Mouse (Mus musculus) hindbrain, embryonic 16.5 days (tissue): Measurements from ENCODE around the gene Lrrc47. TPM values are rescaled to one million over a fixed set of nuclear protein-coding genes. Genes with fewer than 3 reads are reported as not detected.
A peak's percentile ranks its signal among the peaks of the same experiment; 100 is the strongest.

ENCODE experiments used
- ATAC-seq: fragments of 200-750 bp; cut with Nextera tagmentation; 2 replicates; pipeline ENCODE4 v1.8.0; 2017; ENCODE audit warnings: moderate TSS enrichment, moderate library complexity
- H3K27ac ChIP-seq: fragments of 300-500 bp; sonication (generic); 2 replicates; pipeline ENCODE4 v1.5.1; 2014; ENCODE audit warnings: low read depth, mild to moderate bottlenecking, control low read depth, low read length, moderate library complexity
- H3K27me3 ChIP-seq: fragments of 300-500 bp; sonication (generic); replicated peaks from 2 replicates; pipeline ENCODE4 v1.6.1; 2014; ENCODE audit warnings: low read length; ENCODE audit not compliant: control insufficient read depth, insufficient read depth
- H3K36me3 ChIP-seq: fragments of 300-500 bp; sonication (generic); 2 replicates; pipeline ENCODE4 v1.6.1; 2014; ENCODE audit warnings: mild to moderate bottlenecking, low read length, moderate library complexity, mixed read lengths; ENCODE audit not compliant: control insufficient read depth, insufficient read depth
- H3K4me1 ChIP-seq: fragments of 300-500 bp; sonication (generic); 2 replicates; pipeline ENCODE4 v1.6.1; 2014; ENCODE audit warnings: low read depth, low read length; ENCODE audit not compliant: control insufficient read depth, insufficient read depth
- H3K4me2 ChIP-seq: fragments of 300-500 bp; sonication (generic); 2 replicates; pipeline ENCODE4 v1.6.1; 2014; ENCODE audit warnings: mild to moderate bottlenecking, low read length, control low read depth, moderate library complexity
- H3K4me3 ChIP-seq: fragments of 300-500 bp; sonication (generic); 2 replicates; pipeline ENCODE4 v1.5.1; 2014; ENCODE audit warnings: mild to moderate bottlenecking, low read length, control low read depth, moderate library complexity
- H3K9ac ChIP-seq: fragments of 300-500 bp; sonication (generic); 2 replicates; pipeline ENCODE4 v1.6.1; 2014; ENCODE audit warnings: low read depth, mild to moderate bottlenecking, control low read depth, low read length, moderate library complexity
- H3K9me3 ChIP-seq: fragments of 300-500 bp; sonication (generic); 2 replicates; pipeline ENCODE4 v1.6.1; 2014; ENCODE audit warnings: mild to moderate bottlenecking, low read length, moderate library complexity; ENCODE audit not compliant: control insufficient read depth
- WGBS: fragments of 180-500 bp; shearing (Covaris S2); extraction: QIAGEN DNeasy Blood & Tissue Kit; methylation state at CpG from one replicate; pipeline ENCODE4 v1.1.7; 2014; 5-methylcytosine and 5-hydroxymethylcytosine counted together
- polyA plus RNA-seq: library from polyadenylated mRNA; unstranded; fragments of >200 nt; fragmentation: Nextera tagmentation; extraction: Ambion mirVana; gene quantifications from 2 replicates; pipeline ENCODE4 v1.2.1, GENCODE M21; 2015

Lrrc47 gene
- polyA plus RNA-seq, 1 experiment from 2014 or later: 12.8 TPM

DNA sequence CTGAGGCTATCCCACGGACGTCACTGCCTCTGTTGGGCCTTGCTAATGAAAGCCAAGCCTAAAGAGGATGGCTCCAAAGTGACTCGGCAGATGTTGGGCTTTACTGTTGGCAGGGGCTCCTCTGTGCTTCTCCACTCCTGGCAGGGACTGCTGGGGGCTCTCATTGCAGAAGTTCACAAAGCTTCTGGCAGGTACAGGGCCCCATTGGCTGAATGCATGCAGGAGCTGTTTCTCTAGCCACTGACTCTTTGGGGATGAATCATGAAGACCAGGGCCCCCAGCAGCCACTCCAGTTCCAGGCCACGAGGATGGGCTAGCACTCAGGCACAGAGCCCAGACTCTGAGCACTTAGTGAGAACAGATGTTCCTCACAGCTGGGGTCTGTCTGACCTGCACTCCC is 46.2 kb downstream of the Lrrc47 start:
- Histone ChIP-seq H3K4me1 (no peaks in the 10 kb centered on the region), H3K4me2 (no peak overlapping the region), H3K4me3 (no peak overlapping the region), H3K27ac (no peak overlapping the region), H3K36me3 (no peaks in the 10 kb centered on the region), H3K9me3 (no peaks in the 10 kb centered on the region), H3K9ac (no peak overlapping the region), H3K27me3 (no peaks in the 10 kb centered on the region; the same call in 1 of the 2 replicates)
- 62% methylated on average over 4 of the region's 4 CpGs for WGBS
- no peak for ATAC-seq

DNA sequence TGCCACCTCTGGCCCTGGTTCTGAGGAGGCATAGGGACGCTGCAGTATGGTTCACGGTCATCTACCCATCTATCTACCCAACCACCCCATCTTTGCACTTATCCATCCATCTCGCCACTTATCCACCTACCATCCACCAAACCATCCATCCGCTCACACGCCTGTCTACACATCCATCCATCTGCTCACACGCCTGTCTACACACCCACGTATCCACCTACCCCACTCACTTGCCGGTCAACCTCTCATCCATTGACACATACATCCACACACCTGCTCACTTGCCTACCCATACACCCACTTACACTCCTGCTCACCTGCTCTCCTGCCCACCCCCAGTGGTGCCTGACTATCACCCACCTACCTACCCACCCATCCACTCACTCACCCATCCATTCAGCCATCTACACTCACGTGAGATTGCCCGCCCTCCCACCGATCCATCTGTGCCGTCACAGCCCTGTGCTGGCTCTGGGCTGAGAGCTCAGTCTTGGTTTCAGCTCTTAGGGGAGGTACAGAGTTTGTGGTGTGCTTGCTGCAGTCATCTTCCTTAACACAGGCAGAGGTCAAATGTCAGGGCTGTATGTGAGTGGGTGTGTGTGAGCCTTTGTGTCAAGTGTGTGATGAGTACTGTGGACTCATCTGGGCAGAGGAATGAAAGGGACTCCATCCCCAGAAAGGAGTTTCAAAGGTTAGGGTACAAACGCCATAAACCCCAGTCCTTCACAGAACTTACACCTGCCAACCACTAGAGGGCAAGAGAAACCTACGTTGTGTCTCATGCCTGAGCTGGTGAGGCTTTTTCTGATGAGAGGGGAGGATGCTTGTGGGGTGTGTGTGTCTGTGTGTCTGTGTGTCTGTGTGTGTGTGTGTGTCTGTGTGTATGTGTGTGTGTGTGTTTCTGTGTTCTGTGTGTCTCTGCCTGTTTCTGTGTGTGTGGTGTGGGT is 53.6 kb downstream of the Lrrc47 start:
- ATAC-seq: peak; percentile 61
- H3K9ac ChIP-seq: no peak overlapping the region

DNA sequence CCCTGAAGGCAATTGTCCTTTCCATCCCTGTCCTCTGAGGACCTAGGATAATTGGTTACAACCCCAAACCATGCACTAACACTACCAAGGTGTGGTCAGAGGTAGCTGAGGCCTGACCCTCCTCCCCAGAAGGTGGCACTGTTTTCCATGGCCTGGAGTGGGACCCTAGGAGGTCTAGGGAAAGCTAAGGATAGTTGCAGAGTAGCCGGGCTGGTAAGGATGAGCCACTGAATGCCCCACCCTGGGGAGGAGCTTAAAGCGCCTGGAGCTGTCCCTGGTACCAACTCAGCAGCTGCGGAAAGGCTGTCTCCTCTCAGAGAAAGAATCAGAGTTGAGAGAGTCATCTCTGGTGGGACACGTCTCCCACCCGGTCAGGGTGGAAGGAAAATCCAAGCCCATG is 59.4 kb downstream of the Lrrc47 start:
- no peak for ATAC-seq
- Histone ChIP-seq H3K27me3 (peaks cover 26% of the 10 kb centered on the region), H3K4me3 (no peak overlapping the region), H3K9ac (no peak overlapping the region), H3K36me3 (no peaks in the 10 kb centered on the region), H3K4me1 (peaks cover 5% of the 10 kb centered on the region; the same call in 1 of the 2 replicates), H3K4me2 (no peak overlapping the region), H3K27ac (no peak overlapping the region), H3K9me3 (no peaks in the 10 kb centered on the region)
- WGBS: 2% methylated on average over 5 of the region's 5 CpGs

More for the DNA sequence above, 53.6 kb downstream of the Lrrc47 start:
- no peaks in the 10 kb centered on the region for H3K4me1 ChIP-seq
- peaks cover 7% of the 10 kb centered on the region for H3K27me3 ChIP-seq
- WGBS: 61% methylated on average over 14 of the region's 14 CpGs
- no peaks in the 10 kb centered on the region for H3K36me3 ChIP-seq
- H3K4me3 ChIP-seq: no peak overlapping the region
- H3K27ac ChIP-seq: no peak overlapping the region
- no peaks in the 10 kb centered on the region for H3K9me3 ChIP-seq
- no peak overlapping the region for H3K4me2 ChIP-seq

Other genes with a start within 250 kb of the Lrrc47 start
- 53.5 and 55.5 TPM in 2 replicates for gene A430005L14Rik, start 54.5 kb upstream of the Lrrc47 start, polyA plus RNA-seq
- 8.5 and 9.6 TPM in 2 replicates for gene Dffb, start 36.6 kb upstream of the Lrrc47 start, polyA plus RNA-seq
- gene Cep104, start 36.5 kb upstream of the Lrrc47 start, polyA plus RNA-seq: 16.5 and 17.1 TPM in 2 replicates
- 13.9 and 14.9 TPM in 2 replicates for gene Smim1, start 14.5 kb downstream of the Lrrc47 start, polyA plus RNA-seq
- gene Ccdc27, start 30.9 kb downstream of the Lrrc47 start, polyA plus RNA-seq: not detected in 2 replicates
- 0.84 and 1.3 TPM in 2 replicates for gene Trp73, start 128.5 kb downstream of the Lrrc47 start, polyA plus RNA-seq
- gene Wrap73, start 130.6 kb downstream of the Lrrc47 start, polyA plus RNA-seq: 45.2 and 45.4 TPM in 2 replicates
- 227 and 242 TPM in 2 replicates for gene Tprgl, start 148.9 kb downstream of the Lrrc47 start, polyA plus RNA-seq
- 10.3 and 11.0 TPM in 2 replicates for gene Megf6, start 159.0 kb downstream of the Lrrc47 start, polyA plus RNA-seq